Mouse (Mus musculus) T-cell, adult 2 months (primary cell): ENCODE measurements around the gene Fbxw17.
"Not testable (repeated sequence)": the region's sequence is repeated elsewhere in the genome, so short reads cannot be mapped to it uniquely, and the experiment has no call there.

ENCODE experiments used
- DNase-seq: peaks from one replicate; pipeline ENCODE4 v3.0.0; 2022; ENCODE audit warnings: low spot score

Gene Fbxw17

GRCm38 (mm10) chr13:50417389-50418183 is at the start of gene Fbxw17:
Gene Fbxw17 (plus strand): TSS chr13:50417864.
- DNase-seq: peak; percentile 54

- DNase-seq: not testable (repeated sequence)
Observed at GRCm38 (mm10) chr13:50372934-50373705, 44.5 kb upstream of the Fbxw17 start.

DNA sequence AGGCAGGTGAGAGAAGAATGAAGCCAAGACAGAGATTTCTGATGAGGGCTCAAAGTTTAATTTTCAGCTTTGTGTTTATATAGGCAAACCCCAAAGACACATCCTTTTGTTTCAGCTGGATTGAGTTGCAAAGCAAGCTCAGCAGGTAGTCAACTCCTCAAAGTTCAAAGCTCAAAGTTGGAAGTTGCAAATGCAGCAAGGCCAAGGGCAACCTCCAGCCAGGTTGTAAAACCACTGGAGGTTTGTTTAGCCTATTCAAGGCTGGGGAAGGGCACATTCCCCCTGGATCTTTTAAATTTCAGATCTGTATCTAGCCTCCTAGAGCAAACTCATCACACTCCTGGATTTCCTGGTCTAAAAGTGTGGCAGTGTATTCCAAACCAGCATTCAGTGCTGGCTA is 28.5 kb upstream of the Fbxw17 start:
- not testable (repeated sequence) for DNase-seq

- no peak for DNase-seq
Observed at GRCm38 (mm10) chr13:50418421-50418820, 757 bp downstream of the Fbxw17 start.

DNA sequence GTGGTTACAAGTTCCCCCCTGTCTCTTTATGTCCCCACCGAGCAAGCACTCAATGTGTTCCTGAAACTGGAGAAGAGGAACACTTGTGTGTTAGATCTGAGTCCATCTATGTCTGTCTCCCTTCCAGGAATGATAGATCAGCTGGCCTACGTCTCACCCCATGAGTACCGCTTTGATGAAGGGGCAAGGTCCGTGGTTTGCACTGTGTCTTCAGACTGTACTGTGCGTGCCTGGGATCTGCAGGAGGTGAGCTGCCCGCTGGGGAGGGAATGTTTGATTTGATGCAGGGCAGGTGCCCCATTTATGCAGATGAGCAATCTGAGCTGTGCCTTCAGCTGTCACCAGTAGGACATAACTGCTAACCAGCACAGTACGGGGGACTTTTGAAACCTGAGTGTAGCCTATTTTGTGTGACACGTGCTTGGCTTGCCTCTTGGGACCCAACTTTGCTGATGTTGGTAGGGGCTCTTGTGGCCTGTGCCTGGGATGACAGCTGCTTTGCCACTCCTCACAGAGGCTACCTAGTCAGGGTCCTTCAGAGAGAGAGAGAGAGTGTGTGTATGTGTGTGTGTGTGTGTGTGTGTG is 6.1 kb downstream of the Fbxw17 start:
- DNase-seq: no peak

DNA sequence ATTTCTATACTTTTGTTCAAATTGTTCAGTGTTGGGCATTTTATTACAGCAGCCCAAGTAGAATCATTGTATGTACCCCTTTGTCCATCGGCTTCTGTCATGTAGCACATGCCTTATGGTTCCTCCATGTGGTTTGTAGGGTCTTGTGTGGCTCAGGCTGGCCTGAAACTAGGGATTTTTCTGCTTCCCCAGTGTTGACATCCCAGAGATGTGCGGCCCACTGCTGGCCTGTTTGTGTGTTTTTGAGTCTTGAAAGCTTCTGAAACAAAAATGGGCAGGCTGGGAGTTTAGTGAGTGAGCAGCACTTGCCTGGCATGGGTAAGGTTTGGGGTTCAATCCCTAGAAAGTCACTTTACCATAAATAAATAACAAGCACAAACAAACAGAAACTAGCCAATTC is 6.9 kb downstream of the Fbxw17 start:
- DNase-seq: no peak

DNA sequence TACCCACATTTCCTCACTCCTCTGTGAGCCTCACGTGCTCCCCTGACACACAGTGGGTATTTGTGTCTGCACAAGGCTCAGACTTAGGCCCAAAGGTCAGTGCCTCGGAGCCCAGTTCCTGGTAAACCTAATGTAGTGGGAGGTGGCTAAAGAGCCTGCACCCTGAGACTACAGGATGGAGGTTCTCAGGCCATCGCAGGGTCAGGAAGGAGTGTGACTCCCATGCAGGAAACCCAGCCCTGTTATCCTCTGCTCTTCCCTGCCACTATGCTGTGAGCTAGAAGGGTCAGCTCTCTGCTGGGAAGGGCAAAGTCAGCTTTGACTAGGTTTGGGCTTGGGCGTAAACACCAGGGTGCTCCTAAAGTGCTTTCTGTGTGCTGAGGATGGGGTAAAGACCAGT is 9.0 kb downstream of the Fbxw17 start:
- no peak for DNase-seq

DNA sequence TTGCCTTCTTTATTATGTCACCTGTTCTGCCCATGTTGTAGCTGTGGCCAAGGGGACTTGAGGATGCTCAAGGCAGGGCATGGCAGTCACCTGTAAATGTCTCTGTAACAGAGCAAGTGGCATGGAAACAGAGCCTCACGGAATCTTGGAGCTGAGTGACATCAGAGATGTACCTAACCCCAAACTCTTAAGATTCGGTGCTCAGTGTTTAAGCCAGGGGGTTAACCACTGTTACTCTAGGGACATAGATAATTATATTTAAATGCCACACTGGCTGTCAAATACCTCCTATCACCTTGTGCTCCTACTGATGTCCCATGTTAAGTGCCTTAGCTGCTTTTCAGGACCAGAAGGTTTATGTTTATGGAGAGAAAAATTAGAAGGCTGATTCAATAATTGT is 26.1 kb downstream of the Fbxw17 start, which contains the start of gene Gm47429:
Gene Gm47429 (minus strand): TSS at position 101 of the 400 bp plus-strand sequence.
- no peak for DNase-seq

DNA sequence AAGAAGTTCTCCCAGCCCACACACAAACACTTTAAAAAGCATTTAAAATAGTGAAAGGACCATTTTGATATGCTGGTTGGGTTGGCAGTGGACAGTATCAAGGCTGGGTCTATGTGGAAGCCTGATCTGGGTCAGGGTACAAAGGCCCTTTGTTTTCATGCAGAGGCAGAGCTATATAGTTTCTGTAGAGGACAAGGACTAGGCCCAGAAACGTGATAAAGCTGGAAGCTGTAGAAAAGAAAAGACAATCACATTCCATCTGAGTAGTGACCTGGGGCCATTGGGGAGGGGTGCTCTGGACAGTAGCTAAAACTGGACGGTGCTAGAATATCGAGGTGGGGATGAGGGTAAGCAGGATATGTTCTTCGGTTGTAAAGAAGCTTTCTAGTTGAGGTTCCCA is 27.6 kb downstream of the Fbxw17 start:
- no peak for DNase-seq

DNA sequence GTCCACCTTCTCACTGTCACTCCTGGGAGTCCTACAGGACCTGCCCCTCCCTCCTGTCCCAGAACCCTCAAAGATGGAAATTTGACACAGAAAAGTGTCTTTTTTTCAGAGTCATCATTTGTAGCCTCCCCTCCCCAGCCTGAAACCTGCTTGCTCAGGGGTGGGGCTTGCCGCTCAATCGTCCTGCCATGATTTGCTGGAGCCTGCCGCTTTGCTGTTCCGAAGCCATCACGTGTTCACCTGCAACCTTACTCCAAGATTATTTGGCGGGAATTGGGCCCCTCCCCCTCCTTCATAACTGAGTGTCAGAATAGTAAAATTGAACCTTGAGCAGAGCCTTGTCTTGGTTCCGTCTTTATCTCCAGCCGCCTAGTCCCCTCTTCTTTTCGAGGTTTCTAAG is 34.6 kb downstream of the Fbxw17 start:
- DNase-seq: not testable (repeated sequence)

GRCm38 (mm10) chr13:50453426-50453825 is 35.8 kb downstream of the Fbxw17 start:
- no peak for DNase-seq

- DNase-seq: not testable (repeated sequence)
Observed at GRCm38 (mm10) chr13:50460433-50460832, 42.8 kb downstream of the Fbxw17 start.

DNA sequence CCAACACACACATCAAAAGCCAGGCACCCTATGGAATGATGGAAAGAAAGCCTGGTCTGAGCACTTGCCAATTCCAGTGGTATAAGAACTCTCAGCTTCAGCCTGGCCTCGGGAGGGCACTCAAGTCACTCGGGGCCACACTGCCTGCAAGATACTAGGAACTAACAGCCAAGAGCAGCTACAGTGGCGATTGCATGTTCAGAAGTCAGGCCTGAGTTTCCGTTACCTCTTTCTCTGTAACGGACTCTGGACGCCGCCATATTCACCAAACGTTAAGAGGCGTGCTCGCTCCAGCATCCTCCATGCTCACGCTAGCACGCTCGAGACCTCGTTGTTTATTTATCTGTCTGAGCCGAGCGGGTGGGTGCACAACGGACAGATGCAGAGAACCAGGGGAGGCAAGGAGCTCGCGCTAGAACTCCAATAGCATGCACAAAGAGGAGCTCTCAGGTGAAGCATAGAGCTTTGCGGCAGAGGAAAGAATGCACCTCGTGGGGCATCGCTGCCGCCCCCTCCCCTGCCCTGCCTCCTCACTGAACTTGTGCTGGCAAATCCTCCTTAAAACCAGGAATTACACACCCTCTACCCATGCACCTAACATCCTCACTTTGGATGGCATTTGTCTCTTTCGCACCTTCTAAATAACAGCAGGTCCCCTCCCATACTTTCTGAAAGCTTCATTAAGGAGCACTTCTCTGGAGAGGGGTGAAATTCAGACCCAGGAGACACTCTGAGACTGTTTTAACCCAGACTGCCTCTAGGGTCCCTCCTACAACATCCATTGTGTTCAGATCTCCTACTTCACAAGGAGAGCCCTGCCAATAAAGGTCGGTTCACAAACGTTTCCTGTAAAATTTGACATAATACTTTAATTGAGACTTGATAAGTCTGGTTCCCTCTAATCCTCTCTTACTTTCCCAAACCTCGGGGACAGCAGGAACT is 47.2 kb downstream of the Fbxw17 start:
- DNase-seq: no peak

DNA sequence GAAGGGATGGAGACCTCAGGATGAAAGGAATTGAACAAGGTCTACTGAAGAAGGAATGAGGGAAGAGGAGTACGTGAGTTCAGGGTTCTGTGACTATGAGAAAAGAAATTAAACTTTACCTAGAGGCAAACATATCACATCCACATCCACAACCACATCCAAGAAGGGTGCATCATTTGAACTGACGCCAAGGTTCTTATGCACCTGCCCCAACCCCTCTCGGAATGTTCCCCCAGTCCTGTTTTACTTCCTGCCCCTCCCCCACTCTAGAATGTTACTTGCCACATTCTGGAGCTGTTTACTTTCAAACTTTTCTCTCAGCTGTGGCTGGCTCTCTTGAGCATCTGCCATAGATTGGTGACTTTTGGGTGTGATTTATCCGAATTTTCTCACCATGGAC is 49.3 kb downstream of the Fbxw17 start, which contains the start of gene Nutm2:
Gene Nutm2 (plus strand): TSS at position 301 of the 400 bp plus-strand sequence.
- DNase-seq: no peak
